Mouse (Mus musculus) embryonic facial prominence, embryonic 11.5 days (tissue): Measurements from ENCODE around the gene Lin37. TPM values are rescaled to one million over a fixed set of nuclear protein-coding genes. Genes with fewer than 3 reads are reported as not detected.

Source experiments
- ATAC-seq: fragments of 200-750 bp; cut with Nextera tagmentation; replicated peaks from 2 replicates; pipeline ENCODE4 v1.8.0; 2017; ENCODE audit warnings: low read depth; ENCODE audit not compliant: insufficient number of reproducible peaks, low FRiP score, low TSS enrichment
- DNase-seq: peaks from one replicate; pipeline ENCODE4 v3.0.0-alpha.2; 2015; ENCODE audit warnings: low spot score
- H3K27ac ChIP-seq: fragments of 300-500 bp; sonication (generic); replicated peaks from 2 replicates; pipeline ENCODE4 v1.5.1; 2014; ENCODE audit warnings: mild to moderate bottlenecking, low read depth, low read length, control low read depth
- H3K27me3 ChIP-seq: fragments of 300-500 bp; sonication (generic); 2 replicates; pipeline ENCODE4 v1.6.1; 2014; ENCODE audit warnings: mild to moderate bottlenecking, low read length, moderate library complexity, mixed read lengths; ENCODE audit not compliant: control insufficient read depth, insufficient read depth
- H3K36me3 ChIP-seq: fragments of 300-500 bp; sonication (generic); replicated peaks from 2 replicates; pipeline ENCODE4 v1.6.1; 2014; ENCODE audit warnings: low read depth, mild to moderate bottlenecking, low read length, moderate library complexity, mixed read lengths; ENCODE audit not compliant: control insufficient read depth, insufficient read depth
- H3K4me1 ChIP-seq: fragments of 300-500 bp; sonication (generic); 2 replicates; pipeline ENCODE4 v1.6.1; 2014; ENCODE audit warnings: low read length, mixed read lengths; ENCODE audit not compliant: control insufficient read depth, insufficient read depth
- H3K4me2 ChIP-seq: fragments of 300-500 bp; sonication (generic); 2 replicates; pipeline ENCODE4 v1.6.1; 2014; ENCODE audit warnings: low read depth, mild to moderate bottlenecking, control low read depth, low read length, moderate library complexity
- H3K4me3 ChIP-seq: fragments of 300-500 bp; sonication (generic); 2 replicates; pipeline ENCODE4 v1.5.1; 2014; ENCODE audit warnings: low read depth, low read length, control low read depth
- H3K9ac ChIP-seq: fragments of 300-500 bp; sonication (generic); replicated peaks from 2 replicates; pipeline ENCODE4 v1.6.1; 2014; ENCODE audit warnings: mild to moderate bottlenecking, control low read depth, low read length
- H3K9me3 ChIP-seq: fragments of 300-500 bp; sonication (generic); replicated peaks from 2 replicates; pipeline ENCODE4 v1.6.1; 2016; ENCODE audit warnings: mild to moderate bottlenecking, low read length, inconsistent platforms, mixed read lengths; ENCODE audit not compliant: control insufficient read depth
- WGBS: fragments of 180-500 bp; shearing (Covaris S2); extraction: QIAGEN DNeasy Blood & Tissue Kit; methylation state at CpG from one replicate; pipeline ENCODE4 v1.1.7; 2014; 5-methylcytosine and 5-hydroxymethylcytosine counted together
- polyA plus RNA-seq: library from polyadenylated mRNA; unstranded; fragments of >200 nt; fragmentation: Nextera tagmentation; extraction: Ambion mirVana; gene quantifications from 2 replicates; pipeline ENCODE4 v1.2.1, GENCODE M21; 2014

Gene Lin37
- polyA plus RNA-seq, 1 experiment from 2014 or later, result 44.8 TPM

- 72% methylated on average over 6 of the region's 6 CpGs for WGBS
- Histone ChIP-seq H3K27me3 (no peaks in the 10 kb centered on the region), H3K4me3 (no peak overlapping the region), H3K27ac (no peak overlapping the region), H3K9ac (no peak overlapping the region), H3K9me3 (no peaks in the 10 kb centered on the region), H3K4me2 (no peak overlapping the region), H3K36me3 (peaks cover 6% of the 10 kb centered on the region), H3K4me1 (0 out of 2 replicates have a peak, but pooled peaks cover 4% of the 10 kb centered on the region)
- no peak for DNase-seq
- ATAC-seq, result no peak
These were observed 35.2 kb downstream of the Lin37 start for GRCm38 (mm10) chr7:30524487-30524886.

- H3K4me2 ChIP-seq, result no peak overlapping the region
- H3K9me3 ChIP-seq, result no peaks in the 10 kb centered on the region
- no peak overlapping the region for H3K27ac ChIP-seq
- H3K36me3 ChIP-seq, result peaks cover 2% of the 10 kb centered on the region
- no peak overlapping the region for H3K9ac ChIP-seq
- H3K4me3 ChIP-seq, result no peak overlapping the region
- ATAC-seq, result no peak
- H3K4me1 ChIP-seq, result 0 out of 2 replicates have a peak, but pooled peaks cover 4% of the 10 kb centered on the region
- no peaks in the 10 kb centered on the region for H3K27me3 ChIP-seq
- no peak for DNase-seq
- 86% methylated on average over 10 of the region's 10 CpGs for WGBS
These were observed 36.8 kb downstream of the Lin37 start for GRCm38 (mm10) chr7:30522871-30523270.

GRCm38 (mm10) chr7:30520856-30521255, 38.8 kb downstream of the Lin37 start:
- no peaks in the 10 kb centered on the region for H3K4me1 ChIP-seq
- WGBS, result 65% methylated on average over 5 of the region's 5 CpGs
- H3K27ac ChIP-seq, result no peak overlapping the region
- H3K4me2 ChIP-seq, result no peak overlapping the region
- H3K9me3 ChIP-seq, result no peaks in the 10 kb centered on the region
- no peaks in the 10 kb centered on the region for H3K27me3 ChIP-seq
- ATAC-seq, result no peak
- DNase-seq, result no peak
- no peak overlapping the region for H3K4me3 ChIP-seq
- peaks cover 2% of the 10 kb centered on the region; the same call in 1 of the 2 replicates for H3K36me3 ChIP-seq
- H3K9ac ChIP-seq, result no peak overlapping the region

GRCm38 (mm10) chr7:30520396-30520795, 39.2 kb downstream of the Lin37 start:
- DNase-seq (no peak), ATAC-seq (no peak)
- Histone ChIP-seq H3K4me3 (no peak overlapping the region), H3K4me1 (no peaks in the 10 kb centered on the region), H3K9me3 (no peaks in the 10 kb centered on the region), H3K27me3 (no peaks in the 10 kb centered on the region), H3K27ac (no peak overlapping the region), H3K36me3 (peaks cover 2% of the 10 kb centered on the region; the same call in 1 of the 2 replicates), H3K4me2 (no peak overlapping the region), H3K9ac (no peak overlapping the region)
- WGBS, result 66% methylated on average over 4 of the region's 4 CpGs

- Histone ChIP-seq H3K4me3 (no peak overlapping the region), H3K9ac (no peak overlapping the region), H3K9me3 (no peaks in the 10 kb centered on the region), H3K4me2 (no peak overlapping the region), H3K27me3 (no peaks in the 10 kb centered on the region), H3K4me1 (no peaks in the 10 kb centered on the region), H3K36me3 (peaks cover 2% of the 10 kb centered on the region; the same call in 1 of the 2 replicates), H3K27ac (no peak overlapping the region)
- DNase-seq (no peak), ATAC-seq (no peak)
- 38% methylated on average over 8 of the region's 8 CpGs for WGBS
These were observed 41.3 kb downstream of the Lin37 start for GRCm38 (mm10) chr7:30518325-30518724.

GRCm38 (mm10) chr7:30515003-30515760, 44.5 kb downstream of the Lin37 start:
- Histone ChIP-seq H3K4me2 (no peak overlapping the region), H3K4me1 (no peaks in the 10 kb centered on the region), H3K27ac (no peak overlapping the region), H3K27me3 (no peaks in the 10 kb centered on the region), H3K9ac (no peak overlapping the region), H3K36me3 (no peaks in the 10 kb centered on the region), H3K9me3 (no peaks in the 10 kb centered on the region), H3K4me3 (no peak overlapping the region)
- DNase-seq (no peak), ATAC-seq (no peak)
- 56% methylated on average over 24 of the region's 24 CpGs for WGBS

- Histone ChIP-seq H3K4me1 (no peaks in the 10 kb centered on the region), H3K4me2 (no peak overlapping the region), H3K9ac (no peak overlapping the region), H3K36me3 (no peaks in the 10 kb centered on the region), H3K4me3 (no peak overlapping the region), H3K27me3 (no peaks in the 10 kb centered on the region), H3K27ac (no peak overlapping the region), H3K9me3 (no peaks in the 10 kb centered on the region)
- no peak for ATAC-seq
- DNase-seq, result no peak
- WGBS, result 64% methylated on average over 4 of the region's 4 CpGs
These were observed 51.6 kb downstream of the Lin37 start for GRCm38 (mm10) chr7:30508061-30508460.
